Mouse (Mus musculus): ENCODE results near the gene Babam2.

DNA sequence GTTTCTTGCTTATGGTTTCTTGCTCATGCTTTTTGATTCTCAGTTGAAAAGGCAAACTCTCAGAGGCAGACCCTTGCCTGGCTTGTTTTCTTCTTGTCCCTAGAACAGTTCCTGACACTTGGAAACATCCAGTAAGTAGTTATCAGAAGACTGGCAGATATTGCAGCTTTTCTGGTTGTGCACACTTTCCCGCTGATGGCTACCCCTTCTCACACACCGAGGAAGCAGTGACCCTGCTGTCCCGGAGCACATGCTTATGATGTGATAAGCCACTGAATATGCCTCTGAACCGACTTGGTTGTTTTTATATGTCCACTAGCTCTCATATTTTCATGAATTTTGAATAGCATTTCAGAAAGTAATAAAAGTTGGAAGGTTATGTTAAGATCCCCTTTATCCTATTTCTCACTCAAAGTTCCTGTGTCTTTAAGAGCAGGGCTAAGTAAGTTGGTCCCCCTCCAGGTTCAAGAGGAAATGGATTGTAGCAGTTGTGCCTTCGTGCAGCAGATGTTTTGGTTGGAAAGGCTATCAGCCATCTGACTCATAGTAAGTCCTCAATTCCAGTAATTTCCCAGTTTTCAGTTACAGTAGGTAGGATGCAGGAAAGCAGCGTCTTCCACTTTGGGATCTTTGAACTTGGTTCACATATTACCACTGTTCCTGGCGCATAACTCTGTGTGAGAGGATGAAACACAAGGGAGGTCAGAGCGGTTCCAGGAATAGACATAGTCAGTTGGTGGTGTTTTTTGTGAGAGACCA is 178.9 kb downstream of the Babam2 start:
- TF ChIP-seq CTCF (IDR thresholded peaks at IDR 0.05; ENCODE audit: low read depth) (no peak), EP300 (IDR thresholded peaks at IDR 0.05; ENCODE audit: low read depth) (no peak)
